Mouse (Mus musculus): Measurements from ENCODE around the gene Ubr1.

- TF ChIP-seq CTCF (IDR thresholded peaks at IDR 0.05; ENCODE audit: extremely low read depth, insufficient read length, insufficient replicate concordance, low read depth, low read length) (no peak), POLR2A (IDR thresholded peaks at IDR 0.05; ENCODE audit: low read depth, low read length) (no peak)
These were observed 61.0 kb downstream of the Ubr1 start for GRCm38 (mm10) chr2:120909556-120909955.

Data from small intestine, adult 2 months (tissue).